Mouse (Mus musculus) embryonic facial prominence, embryonic 14.5 days (tissue): ENCODE data around the gene Lrrc23. TPM values are rescaled to one million over a fixed set of nuclear protein-coding genes. Genes with fewer than 3 reads are reported as not detected.
A peak's percentile ranks its signal among the peaks of the same experiment; 100 is the strongest.

ENCODE experiments used
- ATAC-seq: fragments of 200-750 bp; cut with Nextera tagmentation; 2 replicates; pipeline ENCODE4 v1.8.0; 2017; ENCODE audit warnings: low read depth, moderate number of reproducible peaks, moderate TSS enrichment
- DNase-seq: peaks from one replicate; pipeline ENCODE4 v3.0.0-alpha.2; 2015; ENCODE audit warnings: low spot score
- H3K27ac ChIP-seq: fragments of 300-500 bp; sonication (generic); replicated peaks from 2 replicates; pipeline ENCODE4 v1.5.1; 2014; ENCODE audit warnings: low read depth, mild to moderate bottlenecking, low read length, moderate library complexity
- H3K27me3 ChIP-seq: fragments of 300-500 bp; sonication (generic); replicated peaks from 2 replicates; pipeline ENCODE4 v1.6.1; 2014; ENCODE audit warnings: low read length; ENCODE audit not compliant: control insufficient read depth, insufficient read depth
- H3K36me3 ChIP-seq: fragments of 300-500 bp; sonication (generic); 2 replicates; pipeline ENCODE4 v1.6.1; 2014; ENCODE audit warnings: low read length, mixed read lengths; ENCODE audit not compliant: control insufficient read depth, insufficient read depth
- H3K4me1 ChIP-seq: fragments of 300-500 bp; sonication (generic); 2 replicates; pipeline ENCODE4 v1.6.1; 2014; ENCODE audit warnings: antibody characterized with exemption, low read length; ENCODE audit not compliant: control insufficient read depth, insufficient read depth
- H3K4me2 ChIP-seq: fragments of 300-500 bp; sonication (generic); 2 replicates; pipeline ENCODE4 v1.6.1; 2014; ENCODE audit warnings: low read depth, mild to moderate bottlenecking, low read length, moderate library complexity, mixed read lengths
- H3K4me3 ChIP-seq: fragments of 300-500 bp; sonication (generic); 2 replicates; pipeline ENCODE4 v1.5.1; 2014; ENCODE audit warnings: low read depth, mild to moderate bottlenecking, low read length
- H3K9ac ChIP-seq: fragments of 300-500 bp; sonication (generic); 2 replicates; pipeline ENCODE4 v1.6.1; 2014; ENCODE audit warnings: low read depth, mild to moderate bottlenecking, low read length, moderate library complexity, mixed read lengths
- H3K9me3 ChIP-seq: fragments of 300-500 bp; sonication (generic); 2 replicates; pipeline ENCODE4 v1.6.1; 2016; ENCODE audit warnings: low read length; ENCODE audit not compliant: control insufficient read depth
- WGBS: fragments of 180-500 bp; shearing (Covaris S2); extraction: QIAGEN DNeasy Blood & Tissue Kit; methylation state at CpG from one replicate; pipeline ENCODE4 v1.1.7; 2014; 5-methylcytosine and 5-hydroxymethylcytosine counted together
- polyA plus RNA-seq: library from polyadenylated mRNA; unstranded; fragments of >200 nt; fragmentation: Nextera tagmentation; extraction: Ambion mirVana; gene quantifications from 2 replicates; pipeline ENCODE4 v1.2.1, GENCODE M21; 2014

Lrrc23 gene
- polyA plus RNA-seq, 1 experiment from 2014 or later: 13.2 TPM

DNA sequence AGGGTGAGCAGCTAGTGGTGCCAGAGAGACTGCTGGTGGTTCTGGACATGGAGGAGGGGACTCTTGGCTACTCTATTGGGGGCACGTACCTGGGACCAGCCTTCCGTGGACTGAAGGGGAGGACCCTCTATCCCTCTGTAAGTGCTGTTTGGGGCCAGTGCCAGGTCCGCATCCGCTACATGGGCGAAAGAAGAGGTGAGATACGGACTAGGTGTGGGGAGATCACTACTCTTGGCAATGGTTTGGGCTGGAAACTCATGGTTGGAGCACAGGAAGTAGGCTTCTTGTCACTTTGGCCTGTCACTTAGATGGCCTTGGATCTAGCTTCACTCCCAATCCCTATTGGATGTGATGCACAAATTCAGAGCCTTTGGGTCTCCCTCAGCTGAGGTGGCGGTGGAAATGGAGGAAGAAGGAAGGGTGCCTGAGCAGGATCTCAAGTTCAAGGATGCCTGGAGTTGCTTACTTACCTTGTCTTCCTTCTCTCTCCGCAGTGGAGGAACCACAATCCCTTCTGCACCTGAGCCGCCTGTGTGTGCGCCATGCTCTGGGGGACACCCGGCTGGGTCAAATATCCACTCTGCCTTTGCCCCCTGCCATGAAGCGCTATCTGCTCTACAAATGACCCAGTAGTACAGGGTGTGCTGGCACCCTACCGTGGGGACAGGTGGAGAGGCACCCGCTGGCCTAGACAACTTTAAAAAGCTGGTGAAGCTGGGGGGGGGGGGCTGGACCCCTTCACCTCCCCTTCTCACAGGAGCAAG is 30.4 kb upstream of the Lrrc23 start:
- Histone ChIP-seq H3K27ac (peak overlapping the region; percentile 92), H3K9me3 (no peaks in the 10 kb centered on the region), H3K27me3 (no peaks in the 10 kb centered on the region), H3K4me1 (peaks cover 25% of the 10 kb centered on the region), H3K9ac (peak overlapping the region; percentile 78), H3K4me3 (peak overlapping the region; percentile 65), H3K4me2 (peak overlapping the region; percentile 86), H3K36me3 (peaks cover 24% of the 10 kb centered on the region)
- ATAC-seq (no peak), DNase-seq (no peak)
- WGBS: 43% methylated on average over 13 of the region's 14 CpGs

DNA sequence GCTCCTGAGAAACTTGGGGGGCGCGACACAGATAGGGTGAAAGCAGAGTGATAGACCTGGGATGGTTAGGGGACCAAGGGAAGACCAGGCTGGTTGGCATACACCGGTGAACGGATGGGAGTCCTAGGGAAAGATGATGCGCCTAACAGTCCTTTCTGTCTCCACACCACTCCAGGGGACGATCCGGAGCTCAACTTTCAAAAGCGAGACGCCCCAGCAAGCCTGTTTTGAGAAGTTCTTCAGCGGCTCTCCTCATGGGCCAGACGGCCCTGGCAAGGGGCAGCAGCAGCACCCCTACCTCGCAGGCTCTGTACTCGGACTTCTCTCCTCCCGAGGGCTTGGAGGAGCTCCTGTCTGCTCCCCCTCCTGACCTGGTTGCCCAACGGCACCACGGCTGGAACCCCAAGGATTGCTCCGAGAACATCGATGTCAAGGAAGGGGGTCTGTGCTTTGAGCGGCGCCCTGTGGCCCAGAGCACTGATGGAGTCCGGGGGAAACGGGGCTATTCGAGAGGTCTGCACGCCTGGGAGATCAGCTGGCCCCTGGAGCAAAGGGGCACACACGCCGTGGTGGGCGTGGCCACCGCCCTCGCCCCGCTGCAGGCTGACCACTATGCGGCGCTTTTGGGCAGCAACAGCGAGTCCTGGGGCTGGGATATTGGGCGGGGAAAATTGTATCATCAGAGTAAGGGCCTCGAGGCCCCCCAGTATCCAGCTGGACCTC is 29.7 kb upstream of the Lrrc23 start:
- peak overlapping the region; percentile 78 for H3K9ac ChIP-seq
- no peaks in the 10 kb centered on the region for H3K9me3 ChIP-seq
- ATAC-seq (peak; percentile 20), DNase-seq (peak; percentile 88)
- WGBS: 0% methylated on average over 31 of the region's 35 CpGs
- peak overlapping the region; percentile 92 for H3K27ac ChIP-seq
- H3K36me3 ChIP-seq: peaks cover 24% of the 10 kb centered on the region
- peak overlapping the region; percentile 65 for H3K4me3 ChIP-seq
- H3K4me1 ChIP-seq: peaks cover 25% of the 10 kb centered on the region
- peak overlapping the region; percentile 86 for H3K4me2 ChIP-seq
- H3K27me3 ChIP-seq: no peaks in the 10 kb centered on the region

DNA sequence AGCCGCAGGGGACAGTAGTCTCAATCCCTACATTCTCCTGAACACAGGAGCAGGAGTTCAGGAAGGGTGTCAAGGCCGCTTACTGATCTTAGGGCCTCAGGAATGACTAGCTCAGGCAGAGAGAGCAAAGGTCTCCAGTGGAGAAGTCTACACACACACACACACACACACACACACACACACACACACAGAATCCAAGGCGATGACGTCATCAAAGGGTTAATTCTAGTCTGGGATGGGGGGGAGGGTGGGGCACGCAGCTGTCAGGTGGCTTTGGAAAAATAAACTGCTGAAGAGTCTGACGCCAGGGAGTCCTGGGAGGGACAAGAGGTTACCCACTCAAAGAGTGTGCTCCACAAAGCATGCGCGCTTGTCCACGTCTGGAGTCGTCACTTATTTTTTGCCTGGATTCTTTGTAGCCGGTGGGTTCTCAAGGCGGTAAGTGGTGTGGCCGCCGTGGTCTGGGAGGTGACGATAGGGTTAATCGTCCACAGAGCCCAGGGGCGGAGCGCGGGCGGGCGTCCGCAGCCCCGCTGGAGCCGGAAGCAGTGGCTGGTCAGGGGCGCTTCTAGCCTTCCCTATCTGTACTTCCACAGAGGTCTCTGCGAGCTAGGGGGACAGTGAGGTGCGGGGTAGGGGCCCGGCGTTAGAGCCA is 29.0 kb upstream of the Lrrc23 start, which contains the start of gene Spsb2:
Gene Spsb2, plus strand, starts transcription at position 304 of the 655 bp plus-strand sequence.
- 4% methylated on average over 26 of the region's 29 CpGs for WGBS
- Histone ChIP-seq H3K4me3 (peak within 1 kb of the TSS; percentile 65), H3K27me3 (no peaks in the 10 kb centered on the region), H3K4me2 (peak within 1 kb of the TSS; percentile 86), H3K9me3 (no peaks in the 10 kb centered on the region), H3K36me3 (peaks cover 24% of the 10 kb centered on the region), H3K4me1 (peaks cover 25% of the 10 kb centered on the region), H3K9ac (peak within 1 kb of the TSS; percentile 78), H3K27ac (peak within 1 kb of the TSS; percentile 92)
- DNase-seq: peak; percentile 84
- peak; percentile 55 for ATAC-seq

DNA sequence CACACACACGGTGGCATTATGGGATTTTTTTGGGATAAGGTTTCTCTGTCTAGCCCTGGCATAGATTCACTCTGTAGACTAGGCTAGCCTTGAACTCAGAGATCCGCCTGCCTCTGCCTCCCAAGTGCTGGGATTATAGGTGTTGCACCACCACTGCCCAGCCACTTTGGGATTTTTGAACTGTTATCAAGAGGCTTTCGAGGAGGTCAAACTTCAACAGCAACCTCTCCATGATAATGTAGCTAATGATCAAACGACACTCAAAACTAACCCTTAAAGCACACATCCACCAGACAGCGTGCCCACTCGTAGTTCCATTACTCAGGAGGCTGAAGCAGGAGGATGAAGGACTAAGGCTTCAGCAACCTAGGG is 28.4 kb upstream of the Lrrc23 start:
- WGBS: 79% methylated on average over 6 of the region's 6 CpGs
- Histone ChIP-seq H3K27me3 (no peaks in the 10 kb centered on the region), H3K36me3 (peaks cover 24% of the 10 kb centered on the region), H3K4me1 (peaks cover 25% of the 10 kb centered on the region), H3K9ac (peak overlapping the region; percentile 78; the same call in 1 of the 2 replicates), H3K4me2 (peak overlapping the region; percentile 86), H3K9me3 (no peaks in the 10 kb centered on the region), H3K4me3 (peak overlapping the region; percentile 65), H3K27ac (peak overlapping the region; percentile 92; the same call in 1 of the 2 replicates)
- no peak for ATAC-seq
- DNase-seq: no peak

DNA sequence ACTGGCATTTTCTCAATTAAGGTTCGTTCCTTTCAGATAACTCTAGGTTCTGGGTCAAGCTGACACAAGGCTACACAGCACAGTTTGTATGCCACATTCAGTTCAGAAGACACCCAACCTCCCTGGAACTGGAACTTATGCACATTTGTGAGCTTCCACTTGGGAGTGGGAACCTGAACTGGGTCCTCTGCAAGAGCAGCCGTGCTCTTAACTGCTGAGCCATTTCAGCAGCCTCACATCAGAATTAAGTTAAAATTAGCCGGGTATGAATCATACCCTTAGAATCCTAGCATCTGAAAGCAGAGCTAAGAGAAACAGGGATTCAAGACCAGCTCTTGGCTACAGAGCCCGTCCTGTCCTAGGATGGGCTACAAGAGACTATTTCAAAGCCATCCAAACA is 27.8 kb upstream of the Lrrc23 start:
- Histone ChIP-seq H3K27ac (no peak overlapping the region), H3K4me1 (peaks cover 25% of the 10 kb centered on the region), H3K36me3 (peaks cover 20% of the 10 kb centered on the region), H3K9me3 (no peaks in the 10 kb centered on the region), H3K4me2 (no peak overlapping the region), H3K27me3 (no peaks in the 10 kb centered on the region), H3K9ac (no peak overlapping the region), H3K4me3 (no peak overlapping the region)
- no peak for DNase-seq
- no peak for ATAC-seq
- 71% methylated on average over 4 of the region's 4 CpGs for WGBS

DNA sequence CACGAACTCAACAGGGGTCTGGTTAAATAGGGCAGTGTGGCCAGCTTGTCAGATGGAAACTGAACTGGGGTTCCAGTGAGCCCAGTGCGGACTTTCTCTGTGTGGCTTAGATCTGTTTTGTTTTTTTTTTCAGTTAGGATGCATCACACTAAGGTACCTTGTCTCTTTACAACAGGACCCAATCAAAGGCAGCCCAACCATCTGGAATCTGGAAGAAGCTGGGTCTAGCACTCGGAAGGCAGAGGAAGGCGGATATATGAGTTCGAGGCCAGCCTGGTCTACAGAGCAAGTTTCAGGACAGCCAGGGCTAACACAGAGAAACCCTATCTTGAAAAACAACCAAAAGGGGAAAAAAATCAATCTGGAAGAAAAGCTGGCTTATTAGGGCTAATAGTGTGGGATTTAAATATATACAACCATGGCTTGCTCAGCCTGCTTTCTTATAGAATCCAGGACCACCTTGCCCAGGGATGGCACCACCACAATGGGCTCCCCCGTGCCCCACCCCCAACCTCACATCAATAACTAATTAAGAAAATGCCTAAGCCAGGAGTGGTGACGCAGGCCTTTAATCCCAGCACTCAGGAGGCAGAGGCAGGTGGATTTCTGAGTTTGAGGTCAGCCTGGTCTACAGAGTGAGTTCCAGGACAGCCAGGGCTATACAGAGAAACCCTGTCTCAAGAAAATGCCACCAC is 27.1 kb upstream of the Lrrc23 start:
- 76% methylated on average over 7 of the region's 7 CpGs for WGBS
- peak overlapping the region; percentile 90 for H3K27ac ChIP-seq
- no peaks in the 10 kb centered on the region for H3K27me3 ChIP-seq
- H3K36me3 ChIP-seq: peaks cover 13% of the 10 kb centered on the region
- DNase-seq: no peak
- H3K9ac ChIP-seq: peak overlapping the region; percentile 9; the same call in 1 of the 2 replicates
- no peaks in the 10 kb centered on the region for H3K9me3 ChIP-seq
- ATAC-seq: no peak
- H3K4me1 ChIP-seq: peaks cover 22% of the 10 kb centered on the region; the same call in 1 of the 2 replicates
- peak overlapping the region; percentile 42 for H3K4me3 ChIP-seq
- H3K4me2 ChIP-seq: peak overlapping the region; percentile 63

DNA sequence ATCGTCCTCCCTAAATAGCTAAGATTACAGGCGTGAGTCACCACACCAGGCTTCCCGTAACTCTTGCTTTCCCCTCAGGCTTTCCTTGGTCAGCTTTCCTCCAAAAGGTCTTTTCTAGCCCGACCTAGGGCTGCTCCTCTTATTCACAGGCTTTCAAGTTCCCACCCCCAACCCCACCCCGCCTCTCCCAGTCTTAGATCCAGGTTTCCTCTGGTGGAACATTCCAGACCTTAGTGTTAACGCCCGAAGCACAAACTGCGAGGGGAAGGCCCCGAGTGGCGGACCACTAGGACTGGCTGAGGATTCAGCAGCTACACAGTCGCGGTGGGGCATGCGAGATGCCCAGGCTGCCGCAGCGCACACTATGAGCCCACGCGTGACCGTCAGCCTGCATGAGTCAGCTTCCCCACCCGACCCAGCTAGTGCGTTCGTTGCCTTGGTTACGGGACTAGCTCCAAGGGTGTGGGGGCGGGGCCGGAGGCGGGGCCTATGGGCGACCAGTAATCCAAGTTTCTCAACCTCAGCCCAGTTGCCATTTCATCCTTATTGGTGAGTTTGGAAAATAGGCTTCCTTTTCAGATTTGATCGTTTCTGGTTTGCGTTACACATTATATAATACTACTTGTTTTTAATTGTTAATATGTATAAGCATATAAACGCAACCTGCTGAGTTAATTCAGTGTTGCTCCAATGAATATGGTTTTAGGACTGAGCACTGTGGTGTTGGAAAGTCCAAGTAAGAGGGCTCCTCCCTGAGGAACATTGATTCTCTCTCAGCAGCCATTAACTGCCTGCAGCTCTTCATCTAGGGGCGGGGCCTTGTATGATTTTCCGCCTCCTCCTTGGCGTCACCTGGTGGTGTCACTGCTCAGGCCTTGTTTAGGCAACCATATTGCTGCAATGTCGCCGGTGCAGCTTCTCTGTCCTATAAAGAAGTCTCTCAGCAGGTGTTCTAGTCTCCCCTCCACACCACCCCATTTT is 26.1 kb upstream of the Lrrc23 start:
- H3K9me3 ChIP-seq: no peaks in the 10 kb centered on the region
- 1% methylated on average over 34 of the region's 34 CpGs for WGBS
- H3K4me1 ChIP-seq: peaks cover 22% of the 10 kb centered on the region; the same call in 1 of the 2 replicates
- peaks cover 5% of the 10 kb centered on the region; the same call in 1 of the 2 replicates for H3K36me3 ChIP-seq
- H3K9ac ChIP-seq: peak overlapping the region; percentile 61
- H3K4me3 ChIP-seq: peak overlapping the region; percentile 42
- DNase-seq (peak; percentile 97), ATAC-seq (peak; percentile 83)
- peak overlapping the region; percentile 63 for H3K4me2 ChIP-seq
- H3K27me3 ChIP-seq: no peaks in the 10 kb centered on the region
- H3K27ac ChIP-seq: peak overlapping the region; percentile 90
